25 mouse cellular contexts compared by ENCODE assay signal in genomic region chr2:67901574-67901973, GRCm38 (mm10).
DNase-seq lines count a peak whose midpoint lies in the region; ATAC-seq and TF ChIP-seq lines count a peak whose summit lies in the region.
"Had no signal": no experiment of that assay in that cellular context is flagged by ENCODE, and none has a peak within 500 bp of the region (broad histone marks: within the 10 kb centered on the region; RNA-seq: fewer than 3 reads in every experiment).

No protein-coding gene starts in this region.

- no peaks in the 10 kb centered on the region for H3K4me1 ChIP-seq in midbrain, postnatal 0 days (ENCODE audit: insufficient read depth, low read length)
- H3K4me1 ChIP-seq in midbrain, embryonic 14.5 days (ENCODE audit: control insufficient read depth, insufficient read depth, low read length), result no peaks in the 10 kb centered on the region
- H3K4me1 ChIP-seq: embryonic facial prominence, embryonic 12.5 days; embryonic facial prominence, embryonic 15.5 days; heart, embryonic 15.5 days had no signal

- no peak overlapping the region for H3K9ac ChIP-seq in midbrain, postnatal 0 days (replicated peaks; ENCODE audit: low read length, poor library complexity, severe bottlenecking)
- no peak overlapping the region for H3K9ac ChIP-seq in midbrain, embryonic 14.5 days (replicated peaks; ENCODE audit: low read length)
- H3K9ac ChIP-seq: embryonic facial prominence, embryonic 12.5 days; embryonic facial prominence, embryonic 15.5 days; forebrain, embryonic 15.5 days; heart, embryonic 12.5 days; heart, embryonic 15.5 days; hindbrain, embryonic 15.5 days had no signal

- peak; percentile 45 for ATAC-seq in frontal cortex, adult (ENCODE audit: low TSS enrichment)
- no peak for ATAC-seq in midbrain, postnatal 0 days (ENCODE audit: low FRiP score)
- no peak for ATAC-seq in midbrain, embryonic 14.5 days (ENCODE audit: low FRiP score, low TSS enrichment)
- ATAC-seq: activated CD4-positive, CD25-positive, alpha-beta regulatory T cell, adult 4 months; forebrain, embryonic 15.5 days; inflammation-experienced regulatory T-cells, adult 6 months; intestine, embryonic 16.5 days had no signal

- WGBS in midbrain, postnatal 0 days, result 72% methylated on average over 6 of the region's 6 CpGs
- WGBS in midbrain, embryonic 14.5 days, result 82% methylated on average over 6 of the region's 6 CpGs

- peak overlapping the region; percentile 78 for H3K27ac ChIP-seq in layer of hippocampus, adult 2 months
- H3K27ac ChIP-seq in midbrain, postnatal 0 days (ENCODE audit: low read depth, low read length), result no peak overlapping the region
- H3K27ac ChIP-seq in midbrain, embryonic 14.5 days (replicated peaks; ENCODE audit: low read depth, low read length), result no peak overlapping the region
- H3K27ac ChIP-seq: embryonic facial prominence, embryonic 12.5 days; embryonic facial prominence, embryonic 15.5 days; forebrain, embryonic 15.5 days; heart, embryonic 15.5 days; hindbrain, embryonic 10.5 days; hindbrain, embryonic 15.5 days had no signal

- H3K4me2 ChIP-seq in midbrain, postnatal 0 days (ENCODE audit: low read depth, low read length, poor library complexity, severe bottlenecking), result no peak overlapping the region
- no peak overlapping the region for H3K4me2 ChIP-seq in midbrain, embryonic 14.5 days (ENCODE audit: low read length)
- H3K4me2 ChIP-seq: embryonic facial prominence, embryonic 12.5 days; embryonic facial prominence, embryonic 15.5 days; forebrain, embryonic 15.5 days; heart, embryonic 12.5 days; heart, embryonic 15.5 days; hindbrain, embryonic 15.5 days had no signal

- no peaks in the 10 kb centered on the region for H3K27me3 ChIP-seq in midbrain, postnatal 0 days (ENCODE audit: insufficient read depth, low read length)
- no peaks in the 10 kb centered on the region for H3K27me3 ChIP-seq in midbrain, embryonic 14.5 days (ENCODE audit: control insufficient read depth, insufficient read depth, low read length)
- H3K27me3 ChIP-seq: embryonic facial prominence, embryonic 12.5 days; embryonic facial prominence, embryonic 15.5 days; forebrain, embryonic 15.5 days; heart, embryonic 12.5 days; heart, embryonic 15.5 days; hindbrain, embryonic 15.5 days had no signal

- no peak overlapping the region for H3K4me3 ChIP-seq in layer of hippocampus, adult 2 months
- H3K4me3 ChIP-seq in midbrain, postnatal 0 days (ENCODE audit: low read depth, low read length), result no peak overlapping the region
- no peak overlapping the region for H3K4me3 ChIP-seq in midbrain, embryonic 14.5 days (replicated peaks; ENCODE audit: low read depth, low read length)
- H3K4me3 ChIP-seq: embryonic facial prominence, embryonic 12.5 days; embryonic facial prominence, embryonic 15.5 days; forebrain, embryonic 15.5 days; heart, embryonic 12.5 days; heart, embryonic 15.5 days; hindbrain, embryonic 10.5 days; hindbrain, embryonic 15.5 days had no signal

- DNase-seq in adrenal gland, postnatal 10 days, result peak; percentile 3
- no peak for DNase-seq in adrenal gland, postnatal 25 days
- no peak for DNase-seq in frontal cortex, postnatal 10 days (ENCODE audit: low spot score in 2 of 2)
- no peak for DNase-seq in layer of hippocampus, adult 2 months (ENCODE audit: low spot score in 2 of 2)
- DNase-seq in layer of hippocampus, postnatal 36 days, result no peak
- DNase-seq in midbrain, postnatal 0 days (ENCODE audit: low spot score), result peak; percentile 37
- no peak for DNase-seq in midbrain, embryonic 14.5 days
- DNase-seq: adrenal gland, adult 8-10 months; cerebellum, adult 11-12 months; cerebellum, adult 8-10 months; cerebellum, postnatal 14 days; gastrocnemius, postnatal 25 days; heart, adult 18-20 months; heart, postnatal 36 days had no signal

- no peak for TF ChIP-seq CTCF in layer of hippocampus, adult 2 months (conservative IDR thresholded peaks at IDR 0.05)
- TF ChIP-seq CTCF in midbrain, postnatal 0 days (IDR thresholded peaks at IDR 0.05), result no peak

- no peaks in the 10 kb centered on the region for H3K9me3 ChIP-seq in midbrain, postnatal 0 days (ENCODE audit: low read length)
- no peaks in the 10 kb centered on the region for H3K9me3 ChIP-seq in midbrain, embryonic 14.5 days (ENCODE audit: control insufficient read depth, low read length)
- H3K9me3 ChIP-seq: embryonic facial prominence, embryonic 12.5 days; embryonic facial prominence, embryonic 15.5 days; forebrain, embryonic 15.5 days; heart, embryonic 12.5 days; heart, embryonic 15.5 days; hindbrain, embryonic 10.5 days; hindbrain, embryonic 15.5 days had no signal

- no peaks in the 10 kb centered on the region for H3K36me3 ChIP-seq in midbrain, postnatal 0 days (ENCODE audit: insufficient read depth, low read length)
- no peaks in the 10 kb centered on the region for H3K36me3 ChIP-seq in midbrain, embryonic 14.5 days (ENCODE audit: control insufficient read depth, insufficient read depth, low read length)
- H3K36me3 ChIP-seq: embryonic facial prominence, embryonic 12.5 days; embryonic facial prominence, embryonic 15.5 days; forebrain, embryonic 15.5 days; heart, embryonic 12.5 days; heart, embryonic 15.5 days; hindbrain, embryonic 10.5 days; hindbrain, embryonic 15.5 days had no signal

Comparison
In these comparisons a context has a peak if more than half of its experiments do, and no peak if none do; other contexts are left out.
1. DNase-seq: peak in adrenal gland, postnatal 10 days (single experiment) and midbrain, postnatal 0 days (single experiment); none in adrenal gland, postnatal 25 days (single experiment), frontal cortex, postnatal 10 days (0 of 2), layer of hippocampus, adult 2 months (0 of 2), layer of hippocampus, postnatal 36 days (0 of 2) and midbrain, embryonic 14.5 days (single experiment).